Mouse (Mus musculus): Measurements from ENCODE around the gene P2ry2. TPM values are rescaled to one million over a fixed set of nuclear protein-coding genes. Genes with fewer than 3 reads are reported as not detected.

The P2ry2 gene
- polyA plus RNA-seq (2015; fragmentation: Nextera tagmentation; extraction: Ambion mirVana): 3.6 and 4.3 TPM in 2 replicates

- Histone ChIP-seq H3K27ac (ENCODE audit: low read length) (no peak within 1 kb of the TSS), H3K9ac (ENCODE audit: low read length) (peak within 1 kb of the TSS; percentile 69), H3K4me1 (ENCODE audit: control insufficient read depth, insufficient read depth, low read length) (peaks cover 4% of the 10 kb centered on the region), H3K27me3 (ENCODE audit: control insufficient read depth, insufficient read depth, low read length) (peaks cover 16% of the 10 kb centered on the region), H3K36me3 (ENCODE audit: control insufficient read depth, insufficient read depth) (no peaks in the 10 kb centered on the region), H3K4me2 (ENCODE audit: low read depth, low read length) (peak within 1 kb of the TSS; percentile 79), H3K4me3 (ENCODE audit: low read length) (peak within 1 kb of the TSS; percentile 67), H3K9me3 (replicated peaks; ENCODE audit: control insufficient read depth, low read length) (no peaks in the 10 kb centered on the region)
- ATAC-seq (replicated peaks; ENCODE audit: extremely low read depth, insufficient read depth, low FRiP score): no peak
- WGBS: 81% methylated on average over 4 of the region's 4 CpGs
Observed at GRCm38 (mm10) chr7:101012541-101012940, at the start of gene P2ry2. P2ry2 (minus strand) TSS chr7:101012866.

DNA sequence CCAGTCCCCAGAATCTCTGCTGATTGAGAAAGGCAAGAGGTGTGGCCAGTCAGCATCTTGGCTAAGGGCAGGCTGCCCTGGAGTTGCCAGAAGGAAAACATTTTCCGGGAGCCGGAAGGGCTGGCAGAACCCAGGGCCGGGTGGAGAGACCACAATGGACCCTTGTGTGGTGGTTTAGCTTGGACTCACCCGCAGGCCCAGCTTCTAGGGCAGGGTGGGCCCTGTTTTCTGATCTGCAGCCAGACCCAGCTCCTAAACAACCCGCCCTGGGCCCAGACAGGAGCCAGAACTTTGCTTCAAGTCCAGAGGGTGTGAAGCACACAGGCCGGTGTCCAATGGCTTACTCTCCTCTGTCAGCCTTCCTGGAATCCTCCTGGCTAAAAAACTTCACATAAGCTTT, 49.6 kb upstream of the P2ry2 start:
- ATAC-seq (replicated peaks; ENCODE audit: extremely low read depth, insufficient read depth, low FRiP score): no peak
- Histone ChIP-seq H3K9ac (ENCODE audit: low read length) (no peak overlapping the region), H3K4me1 (ENCODE audit: control insufficient read depth, insufficient read depth, low read length) (no peaks in the 10 kb centered on the region), H3K27me3 (ENCODE audit: control insufficient read depth, insufficient read depth, low read length) (no peaks in the 10 kb centered on the region), H3K9me3 (replicated peaks; ENCODE audit: control insufficient read depth, low read length) (no peaks in the 10 kb centered on the region), H3K4me3 (ENCODE audit: low read length) (no peak overlapping the region), H3K27ac (ENCODE audit: low read length) (no peak overlapping the region), H3K36me3 (ENCODE audit: control insufficient read depth, insufficient read depth) (no peaks in the 10 kb centered on the region), H3K4me2 (ENCODE audit: low read depth, low read length) (no peak overlapping the region)
- 89% methylated on average over 6 of the region's 6 CpGs for WGBS

DNA sequence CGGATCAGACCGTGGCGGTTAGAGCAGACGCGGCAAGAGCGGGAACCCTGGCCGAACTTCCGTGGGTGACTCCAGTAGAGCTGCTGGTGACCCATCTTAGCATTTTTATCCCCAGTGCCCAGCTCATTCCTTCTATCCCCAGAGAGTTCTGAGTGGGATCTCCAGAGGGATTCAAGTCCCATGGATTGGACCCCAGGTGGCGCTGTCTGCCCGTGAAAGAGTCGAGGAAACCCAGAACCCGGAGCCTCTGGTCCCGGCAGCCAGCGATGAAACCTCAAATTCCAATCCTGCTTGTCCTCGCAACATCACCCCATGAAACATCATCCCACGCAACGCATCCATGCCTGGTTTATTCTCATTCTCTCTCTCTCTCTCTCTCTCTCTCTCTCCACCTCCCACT, 48.7 kb upstream of the P2ry2 start:
- Histone ChIP-seq H3K9ac (ENCODE audit: low read length) (no peak overlapping the region; the same call in 1 of the 2 replicates), H3K4me2 (ENCODE audit: low read depth, low read length) (peak overlapping the region; percentile 60), H3K27me3 (ENCODE audit: control insufficient read depth, insufficient read depth, low read length) (no peaks in the 10 kb centered on the region), H3K9me3 (replicated peaks; ENCODE audit: control insufficient read depth, low read length) (no peaks in the 10 kb centered on the region), H3K27ac (ENCODE audit: low read length) (no peak overlapping the region), H3K4me3 (ENCODE audit: low read length) (peak overlapping the region; percentile 30; the same call in 1 of the 2 replicates), H3K4me1 (ENCODE audit: control insufficient read depth, insufficient read depth, low read length) (no peaks in the 10 kb centered on the region), H3K36me3 (ENCODE audit: control insufficient read depth, insufficient read depth) (no peaks in the 10 kb centered on the region)
- peak; percentile 52; the same call in 1 of the 2 replicates for ATAC-seq (replicated peaks; ENCODE audit: extremely low read depth, insufficient read depth, low FRiP score)
- WGBS: 2% methylated on average over 17 of the region's 17 CpGs

DNA sequence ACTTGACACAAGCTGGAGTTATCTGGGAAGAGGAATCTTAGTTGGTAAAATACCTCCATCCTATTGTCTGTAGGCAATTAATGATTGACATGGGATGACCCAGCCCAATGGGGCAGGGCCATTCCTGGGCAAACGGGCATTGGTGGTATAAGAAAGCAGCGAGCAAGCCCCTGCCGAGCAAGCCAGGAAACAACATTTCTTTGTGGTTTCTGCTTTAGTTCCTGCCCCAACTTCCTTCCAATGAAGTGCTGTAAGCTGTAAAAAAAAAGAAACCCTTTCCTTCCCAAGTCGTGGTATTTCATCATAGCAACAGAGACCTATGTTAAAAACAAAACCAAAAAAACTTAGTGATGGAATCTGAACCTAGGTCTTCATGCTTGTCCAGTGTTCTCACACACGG, 47.8 kb upstream of the P2ry2 start:
- H3K36me3 ChIP-seq (ENCODE audit: control insufficient read depth, insufficient read depth): no peaks in the 10 kb centered on the region
- H3K4me1 ChIP-seq (ENCODE audit: control insufficient read depth, insufficient read depth, low read length): no peaks in the 10 kb centered on the region
- no peak overlapping the region for H3K4me3 ChIP-seq (ENCODE audit: low read length)
- no peak overlapping the region for H3K27ac ChIP-seq (ENCODE audit: low read length)
- H3K4me2 ChIP-seq (ENCODE audit: low read depth, low read length): no peak overlapping the region
- no peak for ATAC-seq (replicated peaks; ENCODE audit: extremely low read depth, insufficient read depth, low FRiP score)
- H3K9me3 ChIP-seq (replicated peaks; ENCODE audit: control insufficient read depth, low read length): no peaks in the 10 kb centered on the region
- 57% methylated on average over 5 of the region's 5 CpGs for WGBS
- H3K27me3 ChIP-seq (ENCODE audit: control insufficient read depth, insufficient read depth, low read length): no peaks in the 10 kb centered on the region
- H3K9ac ChIP-seq (ENCODE audit: low read length): no peak overlapping the region

DNA sequence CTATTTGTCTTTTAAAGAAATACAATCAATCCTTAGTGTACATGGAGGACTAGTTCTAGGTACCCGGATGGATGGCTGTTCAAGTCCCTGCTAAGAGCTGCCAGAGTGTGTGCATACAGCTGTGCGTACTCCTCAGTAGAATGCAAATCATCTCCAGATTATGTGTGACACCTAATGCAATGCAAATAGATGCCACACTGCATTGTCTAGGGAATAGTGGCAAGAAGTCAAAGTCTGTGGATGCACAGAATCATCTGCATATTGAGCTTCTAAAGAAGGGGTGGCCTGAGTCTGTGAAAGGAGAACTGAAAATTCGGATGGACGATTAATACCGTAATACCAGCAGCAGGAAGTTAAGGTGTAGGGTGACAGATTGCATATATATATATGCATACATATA, 46.5 kb upstream of the P2ry2 start:
- Histone ChIP-seq H3K4me3 (ENCODE audit: low read length) (no peak overlapping the region), H3K4me1 (ENCODE audit: control insufficient read depth, insufficient read depth, low read length) (no peaks in the 10 kb centered on the region), H3K9me3 (replicated peaks; ENCODE audit: control insufficient read depth, low read length) (no peaks in the 10 kb centered on the region), H3K27ac (ENCODE audit: low read length) (no peak overlapping the region), H3K4me2 (ENCODE audit: low read depth, low read length) (no peak overlapping the region), H3K36me3 (ENCODE audit: control insufficient read depth, insufficient read depth) (no peaks in the 10 kb centered on the region), H3K9ac (ENCODE audit: low read length) (no peak overlapping the region), H3K27me3 (ENCODE audit: control insufficient read depth, insufficient read depth, low read length) (no peaks in the 10 kb centered on the region)
- no peak for ATAC-seq (replicated peaks; ENCODE audit: extremely low read depth, insufficient read depth, low FRiP score)
- 89% methylated on average over 5 of the region's 5 CpGs for WGBS

DNA sequence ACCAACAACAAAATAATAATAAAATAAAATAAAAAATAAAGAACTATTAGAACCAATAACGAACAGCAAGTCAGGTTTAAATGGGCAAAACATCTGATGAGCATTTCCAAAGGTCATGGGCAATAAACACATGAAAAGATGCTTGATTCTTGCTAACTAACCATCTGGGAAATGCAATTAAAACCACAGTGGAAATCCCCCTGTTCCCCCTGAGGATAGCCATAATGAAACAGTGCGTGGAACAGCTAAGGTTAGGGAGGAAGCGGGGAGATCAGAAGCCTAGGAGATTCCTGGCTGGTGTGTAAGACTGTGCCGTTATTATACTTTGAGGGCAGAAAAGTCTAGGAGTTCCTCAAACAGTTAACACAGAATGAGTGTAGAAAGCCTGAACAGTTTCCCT, 44.6 kb upstream of the P2ry2 start:
- 56% methylated on average over 4 of the region's 4 CpGs for WGBS

DNA sequence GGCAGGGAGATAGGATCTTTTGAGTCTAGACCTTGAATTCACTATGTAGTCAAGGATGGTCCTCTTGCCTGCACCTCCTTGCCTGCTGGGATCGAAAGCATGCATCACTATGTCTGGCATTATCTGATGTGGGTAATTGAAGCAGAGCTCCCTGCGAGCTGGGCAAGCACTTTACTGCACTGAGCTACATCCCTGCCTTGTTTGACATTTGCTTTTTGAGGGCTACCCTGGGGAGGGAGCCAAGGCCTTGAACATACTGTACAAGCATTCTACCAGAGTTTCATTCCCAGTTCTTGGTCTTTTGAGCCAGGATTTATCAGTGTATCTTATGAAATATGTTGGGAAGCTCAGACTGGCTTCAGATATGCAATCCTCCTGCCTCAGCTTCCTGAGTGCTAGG, 40.5 kb upstream of the P2ry2 start:
- H3K9me3 ChIP-seq (replicated peaks; ENCODE audit: control insufficient read depth, low read length): no peaks in the 10 kb centered on the region
- no peak overlapping the region for H3K27ac ChIP-seq (ENCODE audit: low read length)
- no peaks in the 10 kb centered on the region for H3K27me3 ChIP-seq (ENCODE audit: control insufficient read depth, insufficient read depth, low read length)
- WGBS: 65% methylated on average over 2 of the region's 2 CpGs
- no peak overlapping the region for H3K4me2 ChIP-seq (ENCODE audit: low read depth, low read length)
- no peaks in the 10 kb centered on the region for H3K36me3 ChIP-seq (ENCODE audit: control insufficient read depth, insufficient read depth)
- no peak overlapping the region for H3K9ac ChIP-seq (ENCODE audit: low read length)
- ATAC-seq (replicated peaks; ENCODE audit: extremely low read depth, insufficient read depth, low FRiP score): no peak
- H3K4me3 ChIP-seq (ENCODE audit: low read length): no peak overlapping the region
- H3K4me1 ChIP-seq (ENCODE audit: control insufficient read depth, insufficient read depth, low read length): peaks cover 3% of the 10 kb centered on the region; the same call in 1 of the 2 replicates

More for the DNA sequence above, 44.6 kb upstream of the P2ry2 start:
- H3K4me2 ChIP-seq (ENCODE audit: low read depth, low read length): no peak overlapping the region
- H3K36me3 ChIP-seq (ENCODE audit: control insufficient read depth, insufficient read depth): no peaks in the 10 kb centered on the region
- H3K9ac ChIP-seq (ENCODE audit: low read length): no peak overlapping the region
- no peak for ATAC-seq (replicated peaks; ENCODE audit: extremely low read depth, insufficient read depth, low FRiP score)
- H3K27ac ChIP-seq (ENCODE audit: low read length): no peak overlapping the region
- H3K4me3 ChIP-seq (ENCODE audit: low read length): no peak overlapping the region
- no peaks in the 10 kb centered on the region for H3K9me3 ChIP-seq (replicated peaks; ENCODE audit: control insufficient read depth, low read length)
- H3K4me1 ChIP-seq (ENCODE audit: control insufficient read depth, insufficient read depth, low read length): no peaks in the 10 kb centered on the region
- H3K27me3 ChIP-seq (ENCODE audit: control insufficient read depth, insufficient read depth, low read length): no peaks in the 10 kb centered on the region

DNA sequence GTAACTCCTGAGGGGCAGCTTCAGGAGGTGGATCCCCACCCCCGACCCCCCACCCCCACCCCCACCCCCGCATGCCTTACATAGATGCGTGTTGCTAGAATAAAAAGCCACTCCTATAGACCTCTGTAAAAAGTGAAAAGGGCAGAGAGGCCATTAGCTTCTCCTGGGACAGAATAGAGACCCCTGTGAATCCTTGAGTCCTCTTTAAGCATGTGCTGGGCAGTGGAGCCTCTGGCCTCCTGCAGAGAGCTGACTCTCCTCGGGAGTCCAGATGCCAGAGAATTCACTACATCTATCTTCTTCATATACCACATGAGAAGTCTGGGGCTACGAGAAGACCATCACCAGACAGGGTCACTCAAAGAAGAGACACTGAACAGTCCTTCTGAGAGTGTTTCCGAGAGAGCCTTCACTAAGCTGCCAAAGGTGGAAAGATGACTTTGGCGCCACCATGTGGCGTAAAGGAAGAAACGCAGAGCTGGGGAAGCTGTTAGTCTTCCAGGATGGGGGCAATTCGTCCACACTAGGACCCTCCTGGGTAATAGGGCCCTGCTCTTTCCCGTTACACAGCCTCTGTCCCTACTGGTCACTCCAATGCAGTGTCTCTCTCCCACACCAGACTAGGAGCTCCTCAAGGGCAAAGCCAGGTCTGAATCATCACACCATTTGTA, 39.0 kb upstream of the P2ry2 start:
- 15% methylated on average over 11 of the region's 11 CpGs for WGBS
- Histone ChIP-seq H3K9me3 (replicated peaks; ENCODE audit: control insufficient read depth, low read length) (no peaks in the 10 kb centered on the region), H3K4me1 (ENCODE audit: control insufficient read depth, insufficient read depth, low read length) (peaks cover 3% of the 10 kb centered on the region; the same call in 1 of the 2 replicates), H3K36me3 (ENCODE audit: control insufficient read depth, insufficient read depth) (no peaks in the 10 kb centered on the region), H3K9ac (ENCODE audit: low read length) (no peak overlapping the region), H3K27me3 (ENCODE audit: control insufficient read depth, insufficient read depth, low read length) (no peaks in the 10 kb centered on the region), H3K4me3 (ENCODE audit: low read length) (no peak overlapping the region), H3K4me2 (ENCODE audit: low read depth, low read length) (no peak overlapping the region), H3K27ac (ENCODE audit: low read length) (peak overlapping the region; percentile 65)
- ATAC-seq (replicated peaks; ENCODE audit: extremely low read depth, insufficient read depth, low FRiP score): peak; percentile 32

- ATAC-seq (replicated peaks; ENCODE audit: extremely low read depth, insufficient read depth, low FRiP score): peak; percentile 59
- Histone ChIP-seq H3K4me3 (ENCODE audit: low read length) (no peak overlapping the region), H3K9ac (ENCODE audit: low read length) (no peak overlapping the region), H3K36me3 (ENCODE audit: control insufficient read depth, insufficient read depth) (no peaks in the 10 kb centered on the region), H3K4me2 (ENCODE audit: low read depth, low read length) (no peak overlapping the region), H3K27ac (ENCODE audit: low read length) (peak overlapping the region; percentile 65), H3K27me3 (ENCODE audit: control insufficient read depth, insufficient read depth, low read length) (no peaks in the 10 kb centered on the region), H3K9me3 (replicated peaks; ENCODE audit: control insufficient read depth, low read length) (no peaks in the 10 kb centered on the region), H3K4me1 (ENCODE audit: control insufficient read depth, insufficient read depth, low read length) (peaks cover 3% of the 10 kb centered on the region; the same call in 1 of the 2 replicates)
- WGBS: 68% methylated on average over 13 of the region's 13 CpGs
Observed at GRCm38 (mm10) chr7:101050724-101051550, 38.3 kb upstream of the P2ry2 start.

Data from heart, embryonic 16.5 days (tissue).